In the genomic region with DNA sequence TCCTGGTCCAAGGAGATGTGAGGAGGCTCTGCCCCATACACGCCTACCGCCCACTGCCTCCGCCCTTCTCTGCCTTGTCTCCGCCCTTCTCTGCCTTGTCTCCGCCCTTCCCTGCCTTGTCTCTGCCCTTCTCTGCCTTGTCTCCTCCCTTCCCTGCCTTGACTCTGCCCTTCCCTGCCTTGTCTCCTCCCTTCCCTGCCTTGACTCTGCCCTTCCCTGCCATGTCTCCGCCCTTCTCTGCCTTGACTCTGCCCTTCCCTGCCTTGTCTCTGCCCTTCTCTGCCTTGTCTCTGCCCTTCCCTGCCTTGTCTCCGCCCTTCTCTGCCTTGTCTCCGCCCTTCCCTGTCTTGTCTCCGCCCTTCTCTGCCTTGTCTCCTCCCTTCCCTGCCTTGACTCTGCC, we compare ENCODE assay signal across 27 mouse cellular contexts.
DNase-seq lines count a peak whose midpoint lies in the region; ATAC-seq lines count a peak whose summit lies in the region.
"Had no signal": no experiment of that assay in that cellular context is flagged by ENCODE, and none has a peak within 500 bp of the region (broad histone marks: within the 10 kb centered on the region; RNA-seq: fewer than 3 reads in every experiment).

No protein-coding gene starts in this region.

- H3K4me1 ChIP-seq in megakaryocyte, embryonic 14.5 days = no peaks in the 10 kb centered on the region
- H3K4me1 ChIP-seq: embryonic facial prominence, embryonic 12.5 days; embryonic facial prominence, embryonic 15.5 days; heart, embryonic 13.5 days; hindbrain, embryonic 12.5 days had no signal

- peaks cover 12% of the 10 kb centered on the region for H3K9me3 ChIP-seq in megakaryocyte, embryonic 14.5 days
- H3K9me3 ChIP-seq: embryonic facial prominence, embryonic 12.5 days; embryonic facial prominence, embryonic 15.5 days; heart, embryonic 10.5 days; heart, embryonic 13.5 days; hindbrain, embryonic 12.5 days; hindbrain, embryonic 15.5 days had no signal

- peak overlapping the region; percentile 56 for H3K4me3 ChIP-seq in megakaryocyte, embryonic 14.5 days (replicated peaks)
- H3K4me3 ChIP-seq: embryonic facial prominence, embryonic 12.5 days; embryonic facial prominence, embryonic 15.5 days; heart, adult 2 months; heart, embryonic 10.5 days; heart, embryonic 13.5 days; hindbrain, embryonic 12.5 days; hindbrain, embryonic 15.5 days had no signal

- ATAC-seq in megakaryocyte, adult 5-6 weeks (ENCODE audit: poor library complexity, severe bottlenecking) = no peak
- peak; percentile 44; the same call in 1 of the 2 replicates for ATAC-seq in megakaryocyte-erythroid progenitor cell, adult 5-6 weeks (replicated peaks; ENCODE audit: low FRiP score, low TSS enrichment, poor library complexity, severe bottlenecking)
- ATAC-seq: activated CD4-positive, CD25-positive, alpha-beta regulatory T cell, adult 4 months; forebrain, embryonic 14.5 days; forebrain, postnatal 0 days had no signal

- DNase-seq in ES-CJ7 (ENCODE audit: low read depth, low spot score) (peak; percentile 45), ZHBTc4 (ENCODE audit: low read depth, low spot score) (peak; percentile 84)
- no peak for DNase-seq in right cerebral cortex, postnatal 14 days
- DNase-seq in adrenal gland, postnatal 36 days = no peak
- DNase-seq: adrenal gland, adult 8-10 months; adrenal gland, postnatal 25 days; cerebellum, adult 11 months; cerebellum, adult 2 months; cerebellum, adult 9-11 months; cerebellum, postnatal 25 days; forebrain, postnatal 0 days; gastrocnemius, postnatal 25 days; heart, adult 2 months; heart, postnatal 14 days; heart, postnatal 4 days had no signal

- H3K36me3 ChIP-seq in megakaryocyte, embryonic 14.5 days (replicated peaks; ENCODE audit: low read length) = no peaks in the 10 kb centered on the region
- H3K36me3 ChIP-seq: embryonic facial prominence, embryonic 12.5 days; embryonic facial prominence, embryonic 15.5 days; heart, embryonic 10.5 days; heart, embryonic 13.5 days; hindbrain, embryonic 12.5 days; hindbrain, embryonic 15.5 days had no signal

- no peaks in the 10 kb centered on the region for H3K27me3 ChIP-seq in megakaryocyte, embryonic 14.5 days (replicated peaks)
- H3K27me3 ChIP-seq: CH12.LX; embryonic facial prominence, embryonic 12.5 days; embryonic facial prominence, embryonic 15.5 days; hindbrain, embryonic 12.5 days; hindbrain, embryonic 15.5 days had no signal

Comparison
In these comparisons a context has a peak if more than half of its experiments do, and no peak if none do; other contexts are left out.
1. DNase-seq: peak in ES-CJ7 (single experiment) and ZHBTc4 (single experiment); none in right cerebral cortex, postnatal 14 days (single experiment) and adrenal gland, postnatal 36 days (0 of 2).